Mouse (Mus musculus) liver, adult 2 months (tissue): ENCODE measurements around the gene Cep41. TPM values are rescaled to one million over a fixed set of nuclear protein-coding genes. Genes with fewer than 3 reads are reported as not detected.

Experiments
- DNase-seq: peaks from one replicate; pipeline ENCODE4 v3.0.0-alpha.2; 2011; ENCODE audit warnings: low read depth, low spot score; ENCODE audit errors: extremely low read depth
- H3K27ac ChIP-seq: fragments of 200-500 bp; replicated peaks from 2 replicates; pipeline ENCODE4 v1.5.1; 2012; ENCODE audit warnings: low read depth, mild to moderate bottlenecking, control low read depth, inconsistent platforms, low read length; ENCODE audit not compliant: insufficient read depth
- H3K27me3 ChIP-seq: fragments of 200-500 bp; 2 replicates; pipeline ENCODE4 v1.6.1; 2012; ENCODE audit warnings: mild to moderate bottlenecking, moderate library complexity, low read length, inconsistent platforms; ENCODE audit not compliant: control insufficient read depth, insufficient read depth
- H3K36me3 ChIP-seq: fragments of 200-500 bp; 2 replicates; pipeline ENCODE4 v1.6.1; 2012; ENCODE audit warnings: low read length, inconsistent platforms; ENCODE audit not compliant: control insufficient read depth, insufficient read depth
- H3K4me1 ChIP-seq: fragments of 200-500 bp; 2 replicates; pipeline ENCODE4 v1.6.1; 2011; ENCODE audit warnings: low read length; ENCODE audit not compliant: control insufficient read depth, insufficient read depth
- H3K4me3 ChIP-seq: fragments of 200-500 bp; 2 replicates; pipeline ENCODE4 v1.5.1; 2011; ENCODE audit warnings: low read depth, mild to moderate bottlenecking, control low read depth, low read length, moderate library complexity; ENCODE audit not compliant: insufficient read depth
- H3K79me2 ChIP-seq: fragments of 200-500 bp; 2 replicates; pipeline ENCODE4 v1.6.1; 2012; ENCODE audit warnings: inconsistent platforms, mild to moderate bottlenecking, low read length, moderate library complexity; ENCODE audit not compliant: control insufficient read depth, insufficient read depth
- H3K9ac ChIP-seq: fragments of 200-500 bp; 2 replicates; pipeline ENCODE4 v1.6.1; 2012; ENCODE audit warnings: low read depth, mild to moderate bottlenecking, control low read depth, inconsistent platforms, low read length
- CTCF ChIP-seq: fragments of 200-500 bp; IDR thresholded peaks from 2 replicates; pipeline ENCODE4 v1.5.1; 2011; ENCODE audit warnings: low read depth, low read length, control low read depth
- POLR2A ChIP-seq: fragments of 200-500 bp; IDR thresholded peaks from 2 replicates; pipeline ENCODE4 v1.6.1; 2011; ENCODE audit warnings: low read length, control low read depth; ENCODE audit not compliant: insufficient read depth; ENCODE audit errors: extremely low read depth
- WGBS: fragments of 180-500 bp; shearing (Covaris S2); methylation state at CpG from one replicate; pipeline ENCODE4 v1.1.7; 2018; 5-methylcytosine and 5-hydroxymethylcytosine counted together
- polyA plus RNA-seq: library from polyadenylated mRNA; depleted of rRNA; stranded (reverse); fragments of >200 nt; gene quantifications from 2 replicates; pipeline ENCODE4 v1.2.3, GENCODE M21; 2012
- total RNA-seq: library from RNA; depleted of rRNA; stranded (reverse); fragments of >200 nt; gene quantifications from 2 replicates; pipeline ENCODE4 v1.2.3, GENCODE M21; 2014

The Cep41 gene
- total and polyA plus RNA-seq, 2 experiments = 1.4 to 2.5 TPM

GRCm38 (mm10) chr6:30713896-30714295 lies 20.3 kb upstream of the Cep41 start:
- Histone ChIP-seq H3K27ac (peak overlapping the region; percentile 54), H3K4me1 (no peaks in the 10 kb centered on the region), H3K9ac (no peak overlapping the region), H3K36me3 (no peaks in the 10 kb centered on the region), H3K4me3 (no peak overlapping the region), H3K79me2 (no peaks in the 10 kb centered on the region), H3K27me3 (no peaks in the 10 kb centered on the region)
- TF ChIP-seq POLR2A (no peak), CTCF (no peak)
- 79% methylated on average over 11 of the region's 11 CpGs for WGBS
- no peak for DNase-seq

GRCm38 (mm10) chr6:30713455-30713854 lies 19.9 kb upstream of the Cep41 start:
- H3K27me3 ChIP-seq = no peaks in the 10 kb centered on the region
- H3K36me3 ChIP-seq = no peaks in the 10 kb centered on the region
- 75% methylated on average over 6 of the region's 6 CpGs for WGBS
- H3K4me1 ChIP-seq = no peaks in the 10 kb centered on the region
- DNase-seq = no peak
- H3K27ac ChIP-seq = peak overlapping the region; percentile 54
- H3K4me3 ChIP-seq = no peak overlapping the region
- no peaks in the 10 kb centered on the region for H3K79me2 ChIP-seq
- no peak overlapping the region for H3K9ac ChIP-seq
- TF ChIP-seq POLR2A (no peak), CTCF (no peak)

GRCm38 (mm10) chr6:30712484-30712883 lies 18.9 kb upstream of the Cep41 start:
- Histone ChIP-seq H3K36me3 (no peaks in the 10 kb centered on the region), H3K4me3 (no peak overlapping the region), H3K27ac (peak overlapping the region; percentile 27; the same call in 1 of the 2 replicates), H3K79me2 (no peaks in the 10 kb centered on the region), H3K4me1 (no peaks in the 10 kb centered on the region), H3K9ac (no peak overlapping the region), H3K27me3 (no peaks in the 10 kb centered on the region)
- 66% methylated on average over 7 of the region's 7 CpGs for WGBS
- no peak for TF ChIP-seq CTCF
- TF ChIP-seq POLR2A = no peak
- DNase-seq = peak; percentile 27

GRCm38 (mm10) chr6:30711365-30711763 lies 17.8 kb upstream of the Cep41 start:
- no peak overlapping the region for H3K4me3 ChIP-seq
- no peak for TF ChIP-seq POLR2A
- no peak for TF ChIP-seq CTCF
- H3K4me1 ChIP-seq = no peaks in the 10 kb centered on the region
- no peak overlapping the region for H3K27ac ChIP-seq
- H3K27me3 ChIP-seq = no peaks in the 10 kb centered on the region
- no peak overlapping the region for H3K9ac ChIP-seq
- no peaks in the 10 kb centered on the region for H3K36me3 ChIP-seq
- DNase-seq = no peak
- WGBS = 68% methylated on average over 10 of the region's 10 CpGs
- H3K79me2 ChIP-seq = no peaks in the 10 kb centered on the region

- DNase-seq = no peak
- 68% methylated on average over 25 of the region's 25 CpGs for WGBS
- Histone ChIP-seq H3K36me3 (no peaks in the 10 kb centered on the region), H3K9ac (no peak overlapping the region), H3K4me3 (no peak overlapping the region), H3K27me3 (no peaks in the 10 kb centered on the region), H3K4me1 (no peaks in the 10 kb centered on the region), H3K79me2 (no peaks in the 10 kb centered on the region), H3K27ac (no peak overlapping the region)
- TF ChIP-seq POLR2A = no peak
- no peak for TF ChIP-seq CTCF
These were observed 17.1 kb upstream of the Cep41 start for GRCm38 (mm10) chr6:30710371-30711364.

GRCm38 (mm10) chr6:30709115-30709514 lies 15.6 kb upstream of the Cep41 start:
- no peaks in the 10 kb centered on the region for H3K79me2 ChIP-seq
- no peak overlapping the region for H3K4me3 ChIP-seq
- 62% methylated on average over 6 of the region's 6 CpGs for WGBS

More at GRCm38 (mm10) chr6:30709115-30709514, 15.6 kb upstream of the Cep41 start:
- TF ChIP-seq POLR2A (no peak), CTCF (no peak)
- Histone ChIP-seq H3K27me3 (no peaks in the 10 kb centered on the region), H3K9ac (no peak overlapping the region), H3K36me3 (no peaks in the 10 kb centered on the region), H3K4me1 (no peaks in the 10 kb centered on the region), H3K27ac (no peak overlapping the region)
- no peak for DNase-seq
